Mouse (Mus musculus): ENCODE results near the gene Lyzl4.

Lyzl4 gene

DNA sequence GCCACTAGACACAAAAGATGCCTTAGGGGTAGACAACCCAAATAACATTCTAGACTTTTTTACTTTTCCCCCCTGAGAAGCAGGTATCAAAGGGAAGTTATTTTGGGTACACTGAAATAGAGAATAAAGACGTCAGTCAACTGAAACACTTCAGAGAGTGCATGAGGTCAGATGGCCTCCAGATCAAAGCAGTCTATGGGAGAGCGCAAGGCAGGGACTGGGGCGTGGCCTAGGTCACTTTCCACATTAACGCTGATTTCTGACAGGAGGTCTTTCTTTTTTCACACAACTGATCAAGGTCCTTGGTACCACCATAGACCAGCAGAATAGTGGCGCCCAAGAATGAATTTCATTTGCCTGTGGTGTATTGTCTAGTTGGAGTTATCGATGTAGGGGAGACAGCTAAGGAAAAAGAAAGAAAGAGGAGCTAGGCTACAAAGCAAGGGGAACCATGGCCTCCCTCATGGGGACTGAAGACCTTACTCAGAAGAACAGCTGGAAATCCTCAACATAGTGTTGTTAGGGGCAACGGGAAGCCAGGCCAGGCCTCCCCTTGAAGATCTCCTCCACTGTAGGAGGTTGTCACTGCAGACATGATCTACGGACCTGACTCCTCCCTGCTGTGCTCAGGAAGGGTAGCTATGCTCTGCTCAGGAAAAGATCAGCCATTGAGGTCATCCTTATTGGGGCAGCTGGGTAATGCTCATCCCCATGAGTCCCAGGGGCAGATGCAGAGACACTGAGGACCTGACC, 113.1 kb downstream of the Lyzl4 start:
- peak; percentile 5 for DNase-seq (ENCODE audit: extremely low spot score)
